Mouse (Mus musculus): Measurements from ENCODE around the gene Scnn1a.

DNA sequence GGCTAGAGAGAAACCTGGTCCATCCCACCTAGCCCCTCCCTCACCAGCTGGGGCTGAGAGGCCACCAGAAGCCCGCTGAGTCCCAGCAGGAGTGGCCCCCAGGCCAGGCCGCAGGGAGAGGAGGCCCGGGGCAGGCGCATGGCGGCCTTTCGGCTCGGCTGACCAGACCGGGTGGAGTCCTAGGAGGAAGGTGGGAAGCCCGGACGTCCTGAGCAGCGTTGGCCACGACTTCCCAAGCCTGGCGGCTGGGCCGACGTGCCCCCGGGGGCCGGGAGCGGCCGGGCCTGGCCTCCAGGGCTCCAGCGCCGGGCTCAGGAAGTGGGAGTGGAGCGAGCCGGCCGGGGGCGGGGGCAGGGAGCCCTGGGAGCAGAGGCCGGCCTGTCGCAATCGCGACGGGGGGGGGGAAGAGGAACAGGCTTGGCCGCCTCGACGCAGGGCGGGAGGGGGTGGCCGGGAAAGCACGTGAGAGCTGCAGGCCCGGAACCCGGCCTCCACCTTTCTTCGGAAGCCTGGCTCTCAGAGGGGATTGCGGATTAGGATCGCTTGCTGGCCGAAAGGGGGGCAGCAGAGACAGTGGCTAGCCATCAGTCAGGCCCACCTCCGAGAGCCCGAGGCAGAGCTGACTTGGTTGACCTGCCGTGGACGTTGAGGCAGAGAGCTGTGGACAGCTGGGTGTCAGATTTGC is 6.8 kb upstream of the Scnn1a start, which contains the start of gene Ltbr:
- no peak for TF ChIP-seq CTCF (IDR thresholded peaks at IDR 0.05; ENCODE audit: control insufficient read depth, insufficient read depth, insufficient read length)
- TF ChIP-seq MAX (IDR thresholded peaks at IDR 0.05), result peak; percentile 74
- TF ChIP-seq CEBPB (IDR thresholded peaks at IDR 0.05; ENCODE audit: low read depth), result peak; percentile 73

Data from C2C12 (cell line).